Mouse (Mus musculus) retina, postnatal 7 days (tissue): ENCODE measurements around the gene Sdhb.

Experiments used
- DNase-seq: peaks from one replicate; pipeline ENCODE4 v3.0.0-alpha.2; 2012; ENCODE audit warnings: low read depth, low spot score

The Sdhb gene

DNA sequence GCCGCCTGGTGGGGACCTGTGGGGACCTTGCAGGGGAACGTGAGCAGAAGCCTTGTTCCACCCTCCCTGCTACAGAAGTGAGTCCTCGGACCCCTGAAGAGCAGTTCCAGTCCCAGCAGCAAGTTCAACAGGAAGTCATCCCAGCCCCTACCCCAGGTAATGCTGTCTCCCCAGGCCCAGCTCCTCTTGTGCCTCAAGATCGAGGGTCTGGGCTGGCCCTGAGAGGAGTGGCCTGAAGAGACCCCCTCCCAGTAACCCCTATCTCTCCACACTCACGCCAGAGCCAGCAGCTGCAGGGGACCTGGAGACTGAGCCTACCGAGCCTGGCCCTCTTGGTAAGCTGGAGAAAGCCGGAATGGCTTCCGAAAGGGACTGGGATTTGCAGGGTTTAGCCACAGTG, 53.1 kb downstream of the Sdhb start:
- DNase-seq, result no peak

GRCm38 (mm10) chr4:141014856-141015255, 53.9 kb downstream of the Sdhb start:
- no peak for DNase-seq

DNA sequence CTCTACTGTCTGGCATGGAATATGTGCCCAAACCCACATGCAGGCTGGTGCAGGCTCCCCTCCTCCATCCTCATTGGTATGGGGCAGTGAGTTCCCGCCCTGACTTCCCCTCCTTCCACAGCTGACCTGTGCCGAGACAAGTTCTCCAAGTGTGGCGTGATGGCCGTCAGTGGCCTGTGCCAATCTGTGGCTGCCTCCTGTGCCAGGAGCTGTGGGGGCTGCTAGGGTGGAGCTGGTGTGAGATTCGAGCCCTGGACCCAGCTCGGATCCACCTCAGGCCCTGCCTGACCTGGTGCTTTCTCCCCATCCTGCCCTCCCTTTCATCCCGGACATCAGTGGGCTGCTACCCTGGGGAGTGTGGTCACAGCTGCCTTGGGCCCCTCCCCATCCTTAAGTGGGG, 54.4 kb downstream of the Sdhb start:
- DNase-seq, result no peak

DNA sequence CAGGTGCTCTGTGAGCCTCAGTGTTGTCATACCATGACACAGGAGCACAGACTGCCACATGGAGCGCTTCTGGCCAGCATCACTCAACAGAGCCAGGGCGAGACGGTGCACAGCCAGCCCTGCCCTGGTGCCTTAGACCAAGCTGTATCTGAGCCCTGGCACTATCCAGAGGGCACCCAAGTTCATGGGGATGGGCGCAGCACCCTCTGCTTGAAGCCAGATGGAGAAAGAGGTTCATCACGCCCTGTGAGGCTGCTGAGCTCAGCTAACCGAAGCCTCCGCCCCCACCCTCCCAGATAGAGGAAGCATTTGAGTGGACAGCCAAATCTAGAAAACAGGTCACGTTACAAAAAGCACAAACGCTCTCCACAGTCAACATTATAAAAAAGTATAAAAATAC, 55.3 kb downstream of the Sdhb start:
- DNase-seq, result no peak

DNA sequence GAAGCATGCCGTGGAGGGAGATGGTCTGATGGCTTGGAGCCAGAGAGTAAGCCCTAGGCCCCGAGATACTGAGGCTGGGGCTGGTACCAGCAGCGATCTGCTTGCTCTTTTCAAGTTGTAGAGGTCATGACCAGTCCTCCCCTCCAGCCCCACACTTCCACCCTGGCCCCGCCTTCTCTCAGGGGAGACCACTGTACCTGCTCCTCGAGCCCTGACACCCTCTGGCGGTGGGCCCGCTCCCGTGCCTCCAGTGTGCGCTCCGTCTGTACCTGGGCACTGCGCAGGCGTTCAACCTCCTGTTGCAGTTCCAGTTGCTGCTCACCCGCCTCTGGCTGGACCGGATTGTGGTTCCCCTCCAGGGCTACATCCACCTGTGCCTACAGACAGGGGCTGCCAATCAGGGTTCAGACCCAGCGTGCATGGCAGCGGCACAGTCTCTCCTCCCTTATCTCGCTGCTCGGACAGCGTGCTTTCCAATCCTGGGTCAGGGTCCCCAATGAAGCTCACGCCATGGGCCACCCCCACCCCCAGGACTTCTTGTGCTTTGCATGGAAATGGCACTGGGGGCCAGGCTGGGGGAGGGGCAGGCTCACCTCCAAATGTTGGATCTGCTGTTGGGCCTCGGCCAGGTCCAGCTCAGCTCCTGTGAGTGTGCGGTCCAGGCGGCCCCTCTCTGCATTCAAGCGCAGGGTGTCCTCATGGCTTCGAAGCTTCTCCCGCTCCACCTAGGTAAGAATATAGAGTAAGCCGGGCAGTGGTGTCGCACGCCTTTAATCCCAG, 56.8 kb downstream of the Sdhb start:
- no peak for DNase-seq

DNA sequence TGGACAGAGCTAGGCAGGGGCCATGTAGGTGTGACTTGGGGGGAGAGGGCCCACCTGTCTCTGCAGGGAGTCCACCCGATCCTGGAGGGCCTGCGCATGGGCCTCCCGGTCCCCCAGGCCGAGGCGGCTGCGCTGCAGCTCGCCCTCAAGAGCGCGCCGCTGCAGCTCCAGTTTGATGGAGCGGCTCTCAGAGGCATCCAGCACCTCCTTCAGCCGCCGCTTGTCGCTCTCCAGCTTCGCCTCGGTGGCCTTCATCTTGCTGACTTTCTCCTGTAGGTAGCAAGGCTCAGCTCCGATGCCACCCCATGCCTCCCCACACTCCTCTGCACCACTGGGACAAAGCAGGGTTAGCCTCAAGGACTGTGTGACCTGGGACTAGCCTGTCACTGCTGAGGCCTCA, 59.2 kb downstream of the Sdhb start:
- no peak for DNase-seq

- no peak for DNase-seq
Observed at GRCm38 (mm10) chr4:141020811-141021613, 60.0 kb downstream of the Sdhb start.

DNA sequence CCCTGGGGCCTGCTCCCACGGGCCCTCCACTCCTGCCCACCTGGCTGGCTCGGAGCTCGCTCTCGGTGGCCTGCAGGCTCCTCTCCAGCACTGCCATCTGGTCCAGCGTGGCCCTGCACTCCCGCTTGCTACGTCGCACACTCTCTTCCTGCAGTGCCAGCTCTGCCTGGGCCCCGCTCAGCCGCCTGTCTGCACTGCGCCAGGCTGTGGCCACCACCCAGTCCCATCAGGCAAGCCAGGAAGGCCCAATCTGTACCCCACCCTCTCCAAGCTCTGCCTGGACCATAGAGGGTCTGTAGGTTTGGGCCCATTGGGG, 60.6 kb downstream of the Sdhb start:
- DNase-seq, result no peak

- DNase-seq, result no peak
Observed at GRCm38 (mm10) chr4:141024052-141024451, 63.0 kb downstream of the Sdhb start.

- DNase-seq, result no peak
Observed at GRCm38 (mm10) chr4:141024992-141025391, 64.0 kb downstream of the Sdhb start.
